Mouse (Mus musculus): Measurements from ENCODE around the gene Veph1. TPM values are rescaled to one million over a fixed set of nuclear protein-coding genes. Genes with fewer than 3 reads are reported as not detected.

Veph1 gene
- polyA plus RNA-seq (2017; shearing (Covaris generic)): not detected

DNA sequence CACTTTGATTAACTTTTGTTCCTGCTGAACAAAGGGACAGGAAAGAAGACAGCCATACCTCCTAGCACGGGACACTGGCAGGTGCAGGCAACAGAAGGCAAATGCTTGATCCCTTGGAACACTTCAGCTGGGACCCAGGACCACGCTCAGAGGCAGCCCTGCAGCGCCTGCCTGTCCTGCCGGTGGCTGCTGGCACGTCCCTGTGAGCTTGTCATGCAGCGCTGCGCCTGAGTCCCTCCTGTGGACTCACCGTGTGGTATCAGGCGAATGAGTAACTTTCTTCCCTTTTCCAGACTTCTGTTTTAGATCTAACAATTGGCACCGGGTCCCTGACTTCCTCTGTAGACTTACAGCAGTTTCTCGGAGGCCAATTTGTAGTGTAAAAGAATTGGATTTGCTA is at the start of gene Veph1:
Gene Veph1 (minus strand): TSS at position 293 of the 400 bp plus-strand sequence.

DNA sequence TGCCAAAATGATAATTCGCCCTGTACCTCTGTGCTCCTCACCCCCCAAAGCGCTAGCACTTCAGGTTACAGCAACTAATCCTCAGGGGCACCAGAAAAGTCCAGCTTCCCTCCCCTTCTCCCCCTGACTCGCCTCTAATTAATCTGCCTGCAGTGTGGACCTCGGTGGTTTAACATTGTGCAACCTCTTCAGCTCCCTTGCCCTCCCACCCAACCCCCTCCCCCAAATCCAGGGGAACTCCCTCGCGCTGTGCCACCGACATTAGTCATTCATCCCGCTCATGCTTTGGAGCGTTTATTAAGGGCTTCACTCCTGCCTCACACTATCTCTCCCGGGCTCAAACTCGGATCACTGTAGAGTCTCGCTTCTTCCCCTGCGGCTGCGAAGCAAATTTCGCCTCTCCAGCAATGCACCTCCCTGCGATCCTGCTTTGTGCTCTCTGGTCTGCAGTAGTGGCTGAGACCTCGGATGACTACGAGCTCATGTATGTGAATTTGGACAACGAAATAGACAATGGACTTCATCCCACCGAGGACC is 76.9 kb downstream of the Veph1 start, which contains the start of gene Ptx3:
Gene Ptx3 (plus strand): TSS at position 256 of the 537 bp plus-strand sequence.

Other genes starting within 250 kb of the Veph1 start
- gene Ptx3, start 76.9 kb downstream of the Veph1 start, polyA plus RNA-seq (2017; shearing (Covaris generic)): not detected